Mouse (Mus musculus) forebrain, postnatal 0 days (tissue): ENCODE results near the gene Polr2c. TPM values are rescaled to one million over a fixed set of nuclear protein-coding genes. Genes with fewer than 3 reads are reported as not detected.

Experiments
- ATAC-seq: fragments of 200-750 bp; cut with Nextera tagmentation; 2 replicates; pipeline ENCODE4 v1.8.0; 2017; ENCODE audit warnings: mild to moderate bottlenecking, moderate library complexity
- DNase-seq: peaks from one replicate; pipeline ENCODE4 v3.0.0-alpha.2; 2015
- H3K27ac ChIP-seq: fragments of 300-500 bp; sonication (generic); 2 replicates; pipeline ENCODE4 v1.5.1; 2014; ENCODE audit warnings: low read depth, mild to moderate bottlenecking, antibody characterized with exemption, low read length, moderate library complexity, mixed read lengths
- H3K27me3 ChIP-seq: fragments of 300-500 bp; sonication (generic); 2 replicates; pipeline ENCODE4 v1.6.1; 2014; ENCODE audit warnings: mild to moderate bottlenecking, low read length, mixed read lengths; ENCODE audit not compliant: insufficient read depth
- H3K36me3 ChIP-seq: fragments of 300-500 bp; sonication (generic); 2 replicates; pipeline ENCODE4 v1.6.1; 2014; ENCODE audit warnings: mild to moderate bottlenecking, moderate library complexity; ENCODE audit not compliant: insufficient read depth
- H3K4me1 ChIP-seq: fragments of 300-500 bp; sonication (generic); 2 replicates; pipeline ENCODE4 v1.6.1; 2014; ENCODE audit warnings: antibody characterized with exemption; ENCODE audit not compliant: insufficient read depth
- H3K4me2 ChIP-seq: fragments of 300-500 bp; sonication (generic); 2 replicates; pipeline ENCODE4 v1.6.1; 2014; ENCODE audit warnings: low read depth, mild to moderate bottlenecking, moderate library complexity
- H3K4me3 ChIP-seq: fragments of 300-500 bp; sonication (generic); 2 replicates; pipeline ENCODE4 v1.5.1; 2014; ENCODE audit warnings: low read depth, low read length, mixed read lengths
- H3K9ac ChIP-seq: fragments of 300-500 bp; sonication (generic); 2 replicates; pipeline ENCODE4 v1.6.1; 2014; ENCODE audit warnings: mild to moderate bottlenecking
- H3K9me3 ChIP-seq: fragments of 300-500 bp; sonication (generic); 2 replicates; pipeline ENCODE4 v1.6.1; 2016; ENCODE audit warnings: low read length
- CTCF ChIP-seq: sonication (generic); IDR thresholded peaks from 2 replicates; pipeline ENCODE4 v1.5.1; 2016; ENCODE audit warnings: antibody characterized with exemption, control low read depth, low read depth
- WGBS: fragments of 180-500 bp; shearing (Covaris S2); extraction: QIAGEN DNeasy Blood & Tissue Kit; methylation state at CpG from one replicate; pipeline ENCODE4 v1.1.7; 2014; 5-methylcytosine and 5-hydroxymethylcytosine counted together
- polyA plus RNA-seq: library from polyadenylated mRNA; unstranded; fragments of >200 nt; fragmentation: Nextera tagmentation; extraction: Ambion mirVana; gene quantifications from 2 replicates; pipeline ENCODE4 v1.2.1, GENCODE M21; 2015
- total RNA-seq: library from RNA; depleted of rRNA; stranded (reverse); fragments of >200 nt; gene quantifications from 2 replicates; pipeline ENCODE4 v1.2.3, GENCODE M21; 2014

The Polr2c gene
- total and polyA plus RNA-seq, 2 experiments from 2014 or later, result 59.5 to 101 TPM

GRCm38 (mm10) chr8:94876197-94876730, 19.0 kb downstream of the Polr2c start, which contains the start of gene Dok4:
Gene Dok4, minus strand, starts transcription at chr8:94876330.
- Histone ChIP-seq H3K9me3 (no peaks in the 10 kb centered on the region), H3K27me3 (no peaks in the 10 kb centered on the region; the same call in 1 of the 2 replicates), H3K4me1 (peaks cover 13% of the 10 kb centered on the region), H3K9ac (peak within 1 kb of the TSS; percentile 53), H3K4me2 (peak within 1 kb of the TSS; percentile 94), H3K27ac (0 out of 2 replicates have a peak within 1 kb of the TSS, but pooled peaks have one; percentile 21), H3K4me3 (peak within 1 kb of the TSS; percentile 58), H3K36me3 (no peaks in the 10 kb centered on the region)
- ATAC-seq (peak; percentile 48), DNase-seq (peak; percentile 70)
- under 1% methylated on average over 30 of the region's 37 CpGs for WGBS
- TF ChIP-seq CTCF, result no peak

DNA sequence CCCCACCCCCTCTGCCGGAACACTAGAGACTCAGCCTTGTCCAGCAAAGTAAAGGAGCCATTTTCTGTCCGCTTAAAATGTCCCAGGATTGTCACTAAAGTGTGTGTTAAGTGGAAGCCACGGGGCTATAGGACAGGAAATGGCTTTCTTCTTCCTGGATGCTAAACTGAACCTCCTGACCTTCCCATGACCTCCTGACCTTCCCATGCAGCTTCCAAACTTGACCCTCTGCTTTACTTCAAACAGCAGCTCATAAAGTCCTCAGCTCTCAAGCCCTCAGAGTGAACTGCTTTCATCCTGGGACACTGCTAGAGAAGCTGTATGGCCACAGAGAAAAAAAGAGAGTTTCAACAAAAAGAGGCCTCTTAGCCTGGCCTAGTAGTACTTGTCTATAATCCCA, 19.6 kb downstream of the Polr2c start:
- no peak overlapping the region for H3K4me2 ChIP-seq
- 51% methylated on average over 3 of the region's 3 CpGs for WGBS

GRCm38 (mm10) chr8:94880742-94881141, 23.5 kb downstream of the Polr2c start:
- 78% methylated on average over 4 of the region's 4 CpGs for WGBS
- no peak overlapping the region for H3K4me2 ChIP-seq
- H3K9ac ChIP-seq, result no peak overlapping the region
- DNase-seq, result no peak
- H3K27me3 ChIP-seq, result no peaks in the 10 kb centered on the region
- H3K4me3 ChIP-seq, result no peak overlapping the region
- ATAC-seq, result no peak
- H3K4me1 ChIP-seq, result no peaks in the 10 kb centered on the region
- no peaks in the 10 kb centered on the region for H3K9me3 ChIP-seq
- TF ChIP-seq CTCF, result no peak
- no peaks in the 10 kb centered on the region for H3K36me3 ChIP-seq
- no peak overlapping the region for H3K27ac ChIP-seq

More for the DNA sequence above, 19.6 kb downstream of the Polr2c start:
- no peak overlapping the region for H3K27ac ChIP-seq
- H3K9ac ChIP-seq, result no peak overlapping the region
- DNase-seq (no peak), ATAC-seq (no peak)
- no peaks in the 10 kb centered on the region for H3K9me3 ChIP-seq
- H3K4me1 ChIP-seq, result peaks cover 10% of the 10 kb centered on the region; the same call in 1 of the 2 replicates
- H3K4me3 ChIP-seq, result no peak overlapping the region
- no peaks in the 10 kb centered on the region for H3K36me3 ChIP-seq
- H3K27me3 ChIP-seq, result no peaks in the 10 kb centered on the region; the same call in 1 of the 2 replicates
- TF ChIP-seq CTCF, result no peak

GRCm38 (mm10) chr8:94888383-94889036, 31.3 kb downstream of the Polr2c start:
- Histone ChIP-seq H3K27me3 (no peaks in the 10 kb centered on the region), H3K9me3 (no peaks in the 10 kb centered on the region), H3K4me2 (no peak overlapping the region), H3K4me1 (no peaks in the 10 kb centered on the region), H3K9ac (no peak overlapping the region), H3K4me3 (no peak overlapping the region), H3K36me3 (no peaks in the 10 kb centered on the region), H3K27ac (no peak overlapping the region)
- TF ChIP-seq CTCF, result no peak
- ATAC-seq (no peak), DNase-seq (no peak)
- 43% methylated on average over 14 of the region's 14 CpGs for WGBS

DNA sequence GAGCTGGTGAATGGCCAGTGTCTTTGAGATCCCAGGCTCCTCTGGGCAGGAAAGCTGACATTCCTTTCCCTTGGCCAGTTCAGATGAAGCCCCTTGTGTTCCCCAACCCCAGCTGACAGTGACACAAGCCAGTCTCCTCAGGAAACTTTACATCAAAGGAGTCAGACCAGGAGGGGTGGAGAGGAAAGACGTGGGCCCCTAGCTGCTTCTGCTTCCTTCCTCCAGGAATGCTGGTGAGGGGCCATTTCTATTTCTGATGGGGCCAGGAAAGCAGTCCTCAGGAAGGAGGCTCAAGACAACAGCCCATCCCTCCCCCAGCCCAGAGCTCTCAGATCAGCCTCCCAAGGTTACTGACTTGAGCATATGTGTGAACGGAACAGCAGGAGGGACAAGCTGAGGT, 35.7 kb downstream of the Polr2c start:
- no peak overlapping the region for H3K4me3 ChIP-seq
- no peak for ATAC-seq
- TF ChIP-seq CTCF, result no peak
- no peaks in the 10 kb centered on the region for H3K9me3 ChIP-seq
- no peaks in the 10 kb centered on the region for H3K36me3 ChIP-seq
- H3K9ac ChIP-seq, result no peak overlapping the region
- no peak overlapping the region for H3K27ac ChIP-seq
- 39% methylated on average over 2 of the region's 2 CpGs for WGBS
- no peak for DNase-seq
- no peaks in the 10 kb centered on the region for H3K4me1 ChIP-seq
- no peaks in the 10 kb centered on the region for H3K27me3 ChIP-seq
- H3K4me2 ChIP-seq, result no peak overlapping the region

DNA sequence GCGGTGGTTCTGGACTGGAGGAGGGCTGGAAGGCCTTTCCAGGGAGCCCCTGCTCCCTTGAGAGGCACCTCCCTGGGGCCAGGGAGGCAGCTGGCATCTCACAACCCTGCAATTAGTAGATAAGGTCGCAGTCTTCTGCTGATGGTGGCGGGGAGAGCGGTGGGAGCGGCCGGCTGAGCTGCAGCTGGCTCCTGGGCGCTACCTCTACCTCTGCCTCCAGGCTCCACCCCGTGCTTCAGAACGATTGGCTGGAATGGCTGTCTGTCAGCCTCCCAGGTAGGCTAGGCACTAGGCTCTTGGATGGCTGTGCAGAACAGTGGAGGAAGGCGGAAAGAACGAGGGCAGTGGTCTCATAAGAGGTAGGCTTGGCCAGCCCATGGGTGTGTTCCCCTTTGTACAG, 42.0 kb downstream of the Polr2c start:
- Histone ChIP-seq H3K27me3 (no peaks in the 10 kb centered on the region), H3K4me3 (no peak overlapping the region), H3K9ac (no peak overlapping the region), H3K9me3 (no peaks in the 10 kb centered on the region), H3K4me2 (0 out of 2 replicates have a peak overlapping the region, but pooled peaks have one; percentile 5), H3K27ac (no peak overlapping the region), H3K4me1 (no peaks in the 10 kb centered on the region), H3K36me3 (no peaks in the 10 kb centered on the region)
- TF ChIP-seq CTCF, result no peak
- DNase-seq, result no peak
- 10% methylated on average over 11 of the region's 11 CpGs for WGBS
- ATAC-seq, result no peak

GRCm38 (mm10) chr8:94900617-94901016, 43.4 kb downstream of the Polr2c start:
- Histone ChIP-seq H3K27ac (no peak overlapping the region), H3K27me3 (no peaks in the 10 kb centered on the region), H3K36me3 (no peaks in the 10 kb centered on the region), H3K4me2 (no peak overlapping the region), H3K4me3 (no peak overlapping the region), H3K9ac (no peak overlapping the region), H3K4me1 (no peaks in the 10 kb centered on the region), H3K9me3 (no peaks in the 10 kb centered on the region)
- DNase-seq (no peak), ATAC-seq (no peak)
- 39% methylated on average over 6 of the region's 6 CpGs for WGBS
- TF ChIP-seq CTCF, result no peak
